Mouse (Mus musculus): ENCODE data around the gene Ankrd6. TPM values are rescaled to one million over a fixed set of nuclear protein-coding genes. Genes with fewer than 3 reads are reported as not detected.

Ankrd6 gene
- total RNA-seq, 1 experiment from 2014 or later, result 2.8 TPM

DNA sequence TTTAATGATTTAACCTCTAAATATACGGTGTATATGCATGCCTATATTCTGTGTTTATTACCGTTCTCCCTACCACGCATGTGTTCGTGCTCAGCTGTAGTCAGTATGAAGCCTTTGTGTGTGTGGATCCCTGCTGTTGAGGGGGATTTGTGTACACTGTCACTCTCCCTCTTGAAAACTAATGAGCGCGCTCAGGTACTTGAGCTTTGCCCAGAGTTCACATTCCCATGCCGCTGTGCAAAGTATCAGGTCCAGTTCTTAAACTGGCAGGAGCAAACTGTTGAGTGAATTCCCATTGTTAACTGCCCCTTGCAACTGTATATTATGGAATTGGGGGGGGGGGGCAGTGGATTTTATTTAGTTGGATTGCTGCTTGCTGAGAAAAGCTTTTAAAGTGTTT is 183.2 kb downstream of the Ankrd6 start:
- no peak for ATAC-seq (replicated peaks in 1 of 2; ENCODE audit: insufficient read depth in 1 of 2, low FRiP score in 2 of 2, low TSS enrichment in 1 of 2, low read depth in 1 of 2, poor library complexity in 2 of 2, severe bottlenecking in 2 of 2)

DNA sequence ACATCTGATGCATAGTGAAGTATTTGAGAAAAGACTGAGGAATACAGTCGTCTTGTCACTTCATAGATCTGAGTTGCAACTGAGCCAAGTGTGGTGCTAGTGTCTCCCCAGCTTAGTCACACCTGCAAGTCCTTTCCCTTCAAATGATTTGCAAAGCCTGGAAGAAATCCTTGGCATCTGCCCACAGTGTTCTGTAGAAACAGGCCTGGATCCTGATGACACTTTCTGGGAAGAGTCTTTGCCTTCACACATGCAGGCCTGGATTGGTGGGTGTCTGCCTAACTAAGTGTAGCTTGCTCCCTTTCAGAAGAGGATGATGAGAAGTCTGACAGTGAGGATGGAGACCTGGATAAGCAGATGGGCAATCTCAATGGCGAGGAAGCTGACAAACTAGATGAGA is 193.2 kb downstream of the Ankrd6 start:
- no peak for ATAC-seq (replicated peaks in 1 of 2; ENCODE audit: insufficient read depth in 1 of 2, low FRiP score in 2 of 2, low TSS enrichment in 1 of 2, low read depth in 1 of 2, poor library complexity in 2 of 2, severe bottlenecking in 2 of 2)

Other genes with a start within 250 kb of the Ankrd6 start
- gene Lyrm2, start 150.6 kb downstream of the Ankrd6 start, total RNA-seq (2017), result 57.4 and 69.7 TPM in 2 replicates
- 0.35 and 0.56 TPM in 2 replicates for gene Rragd, start 32.2 kb upstream of the Ankrd6 start, total RNA-seq (2017)
- gene Ube2j1, start 80.6 kb upstream of the Ankrd6 start, total RNA-seq (2017), result 53.3 and 58.7 TPM in 2 replicates
- gene Gabrr2, start 112.2 kb upstream of the Ankrd6 start, total RNA-seq (2017), result not detected in 2 replicates
- not detected in 2 replicates for gene Gabrr1, start 181.7 kb upstream of the Ankrd6 start, total RNA-seq (2017)
- 1.9 and 3.3 TPM in 2 replicates for gene Pm20d2, start 238.9 kb upstream of the Ankrd6 start, total RNA-seq (2017)

Measured in hematopoietic stem cell, adult 5-6 weeks (primary cell).